Mouse (Mus musculus): ENCODE measurements at regions not wholly inside any gene's neighbourhood (a gene's known extent, or its start where the extent isn't known, plus 50 kb on each side); places are given as distances from the start of the nearest gene placed in this dataset.

GRCm38 (mm10) chr8:112097883-112098635 lies 83.2 kb upstream of the Gm6793 start:
- H3K4me2 ChIP-seq (replicated peaks; ENCODE audit: low read depth, low read length, severe bottlenecking): no peak overlapping the region
- no peak overlapping the region for H3K4me3 ChIP-seq (replicated peaks; ENCODE audit: low read length)
- H3K4me1 ChIP-seq (ENCODE audit: control insufficient read depth, insufficient read depth, low read length): no peaks in the 10 kb centered on the region
- H3K36me3 ChIP-seq (ENCODE audit: control insufficient read depth, insufficient read depth, low read length): no peaks in the 10 kb centered on the region
- WGBS: 91% methylated on average over 10 of the region's 10 CpGs
- H3K9me3 ChIP-seq (ENCODE audit: control insufficient read depth, low read length): no peaks in the 10 kb centered on the region
- no peaks in the 10 kb centered on the region for H3K27me3 ChIP-seq (ENCODE audit: control insufficient read depth, insufficient read depth, low read length)
- H3K27ac ChIP-seq (replicated peaks; ENCODE audit: low read depth, low read length): no peak overlapping the region
- no peak overlapping the region for H3K9ac ChIP-seq (ENCODE audit: low read depth, low read length, severe bottlenecking)
- DNase-seq (ENCODE audit: low spot score) (no peak), ATAC-seq (ENCODE audit: low FRiP score, low read depth) (no peak)
- TF ChIP-seq POLR2A (IDR thresholded peaks at IDR 0.05; ENCODE audit: borderline replicate concordance, extremely low read depth, insufficient read depth, insufficient read length): no peak

- no peak for DNase-seq (ENCODE audit: low spot score)
- Histone ChIP-seq H3K9ac (ENCODE audit: low read depth, low read length, severe bottlenecking) (no peak overlapping the region), H3K4me3 (replicated peaks; ENCODE audit: low read length) (no peak overlapping the region), H3K27me3 (ENCODE audit: control insufficient read depth, insufficient read depth, low read length) (no peaks in the 10 kb centered on the region), H3K27ac (replicated peaks; ENCODE audit: low read depth, low read length) (no peak overlapping the region), H3K9me3 (ENCODE audit: control insufficient read depth, low read length) (no peaks in the 10 kb centered on the region), H3K36me3 (ENCODE audit: control insufficient read depth, insufficient read depth, low read length) (no peaks in the 10 kb centered on the region), H3K4me2 (replicated peaks; ENCODE audit: low read depth, low read length, severe bottlenecking) (no peak overlapping the region), H3K4me1 (ENCODE audit: control insufficient read depth, insufficient read depth, low read length) (no peaks in the 10 kb centered on the region)
- ATAC-seq (ENCODE audit: low FRiP score, low read depth): no peak
- 93% methylated on average over 2 of the region's 2 CpGs for WGBS
- TF ChIP-seq POLR2A (IDR thresholded peaks at IDR 0.05; ENCODE audit: borderline replicate concordance, extremely low read depth, insufficient read depth, insufficient read length): no peak
Measured at GRCm38 (mm10) chr8:112094881-112095280, 80.0 kb upstream of the Gm6793 start.

DNA sequence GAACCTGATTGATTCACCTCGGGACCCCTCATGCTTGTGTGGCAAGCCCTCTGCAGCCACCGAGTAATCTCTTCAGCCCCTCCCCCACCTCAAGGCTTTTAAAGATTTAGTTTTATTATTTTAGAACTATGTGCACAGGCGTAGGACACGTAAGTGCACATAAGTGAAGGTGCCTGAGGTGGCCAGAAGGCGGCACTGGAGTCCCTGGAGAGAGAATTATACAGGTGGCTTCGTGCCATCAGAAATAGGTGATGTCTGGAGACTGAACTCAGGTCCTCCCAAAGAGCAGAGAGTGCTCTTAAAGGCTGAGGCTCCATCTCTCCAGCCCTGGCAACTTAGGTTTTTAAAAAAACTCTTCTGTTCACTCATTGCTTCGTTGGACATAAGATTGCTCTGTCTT lies 78.7 kb upstream of the Gm6793 start:
- Histone ChIP-seq H3K9ac (ENCODE audit: low read depth, low read length, severe bottlenecking) (no peak overlapping the region), H3K4me2 (replicated peaks; ENCODE audit: low read depth, low read length, severe bottlenecking) (no peak overlapping the region), H3K4me1 (ENCODE audit: control insufficient read depth, insufficient read depth, low read length) (no peaks in the 10 kb centered on the region), H3K9me3 (ENCODE audit: control insufficient read depth, low read length) (no peaks in the 10 kb centered on the region), H3K4me3 (replicated peaks; ENCODE audit: low read length) (no peak overlapping the region), H3K36me3 (ENCODE audit: control insufficient read depth, insufficient read depth, low read length) (no peaks in the 10 kb centered on the region), H3K27ac (replicated peaks; ENCODE audit: low read depth, low read length) (no peak overlapping the region), H3K27me3 (ENCODE audit: control insufficient read depth, insufficient read depth, low read length) (no peaks in the 10 kb centered on the region)
- TF ChIP-seq POLR2A (IDR thresholded peaks at IDR 0.05; ENCODE audit: borderline replicate concordance, extremely low read depth, insufficient read depth, insufficient read length): no peak
- DNase-seq (ENCODE audit: low spot score): no peak
- no peak for ATAC-seq (ENCODE audit: low FRiP score, low read depth)
- 58% methylated on average over 7 of the region's 7 CpGs for WGBS

- DNase-seq (ENCODE audit: low spot score) (no peak), ATAC-seq (ENCODE audit: low FRiP score, low read depth) (no peak)
- TF ChIP-seq POLR2A (IDR thresholded peaks at IDR 0.05; ENCODE audit: borderline replicate concordance, extremely low read depth, insufficient read depth, insufficient read length): no peak
- Histone ChIP-seq H3K9me3 (ENCODE audit: control insufficient read depth, low read length) (no peaks in the 10 kb centered on the region), H3K36me3 (ENCODE audit: control insufficient read depth, insufficient read depth, low read length) (no peaks in the 10 kb centered on the region), H3K27me3 (ENCODE audit: control insufficient read depth, insufficient read depth, low read length) (no peaks in the 10 kb centered on the region), H3K4me3 (replicated peaks; ENCODE audit: low read length) (no peak overlapping the region), H3K4me2 (replicated peaks; ENCODE audit: low read depth, low read length, severe bottlenecking) (no peak overlapping the region), H3K4me1 (ENCODE audit: control insufficient read depth, insufficient read depth, low read length) (no peaks in the 10 kb centered on the region), H3K9ac (ENCODE audit: low read depth, low read length, severe bottlenecking) (no peak overlapping the region), H3K27ac (replicated peaks; ENCODE audit: low read depth, low read length) (no peak overlapping the region)
- 58% methylated on average over 3 of the region's 3 CpGs for WGBS
Measured at GRCm38 (mm10) chr8:112092831-112093230, 78.0 kb upstream of the Gm6793 start.

- DNase-seq (ENCODE audit: low spot score) (no peak), ATAC-seq (ENCODE audit: low FRiP score, low read depth) (no peak)
- Histone ChIP-seq H3K9me3 (ENCODE audit: control insufficient read depth, low read length) (no peaks in the 10 kb centered on the region), H3K36me3 (ENCODE audit: control insufficient read depth, insufficient read depth, low read length) (no peaks in the 10 kb centered on the region), H3K4me2 (replicated peaks; ENCODE audit: low read depth, low read length, severe bottlenecking) (no peak overlapping the region), H3K27ac (replicated peaks; ENCODE audit: low read depth, low read length) (no peak overlapping the region), H3K4me1 (ENCODE audit: control insufficient read depth, insufficient read depth, low read length) (no peaks in the 10 kb centered on the region), H3K27me3 (ENCODE audit: control insufficient read depth, insufficient read depth, low read length) (no peaks in the 10 kb centered on the region), H3K9ac (ENCODE audit: low read depth, low read length, severe bottlenecking) (no peak overlapping the region), H3K4me3 (replicated peaks; ENCODE audit: low read length) (no peak overlapping the region)
- WGBS: 39% methylated on average over 10 of the region's 10 CpGs
- no peak for TF ChIP-seq POLR2A (IDR thresholded peaks at IDR 0.05; ENCODE audit: borderline replicate concordance, extremely low read depth, insufficient read depth, insufficient read length)
Measured at GRCm38 (mm10) chr8:112078621-112079020, 63.8 kb upstream of the Gm6793 start.

All from limb, embryonic 14.5 days (tissue).